Mouse (Mus musculus) left cerebral cortex, postnatal 36 days (tissue): ENCODE results near the gene Bcl2. TPM values are rescaled to one million over a fixed set of nuclear protein-coding genes. Genes with fewer than 3 reads are reported as not detected.

ENCODE experiments used
- DNase-seq, 2 experiments: peaks; one replicate each; pipeline ENCODE4 v3.0.0; 2021 to 2022; ENCODE audit warnings: low spot score in 2 of 2, mixed read lengths in 1 of 2
- intact Hi-C: fragments of 180-260 bp; cut with DNase I; formaldehyde crosslinking; loops from one replicate; pipeline ENCODE4 v1.15.1; 2025
- total RNA-seq, 2 experiments: library from RNA; stranded (reverse); gene quantifications; 2 replicates each; pipeline ENCODE4 v1.2.3; 2021

Gene Bcl2
- total RNA-seq, 2 experiments from 2014 or later, result 11.0 to 16.1 TPM

DNA sequence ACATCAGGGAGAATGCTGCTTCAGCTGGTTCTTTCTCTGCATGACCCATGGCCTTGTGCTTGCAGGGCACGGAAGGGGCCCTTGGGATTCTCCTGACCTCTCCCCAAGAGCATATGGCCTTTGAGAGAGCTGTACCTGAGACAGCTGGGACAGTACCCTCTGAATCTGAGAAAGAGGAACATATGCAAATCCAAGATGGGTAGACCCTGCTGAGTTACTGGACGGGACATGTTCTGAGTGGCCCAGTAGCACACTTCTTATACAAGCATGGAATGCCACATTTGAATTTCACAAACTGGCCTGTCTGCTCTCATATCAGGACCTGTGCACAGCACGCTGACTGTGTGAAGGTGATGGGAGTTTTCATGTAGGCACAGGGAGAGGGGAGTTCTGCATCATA lies 31.2 kb downstream of the Bcl2 start:
- DNase-seq, result no peak
- intact Hi-C loops, result no loop called here

DNA sequence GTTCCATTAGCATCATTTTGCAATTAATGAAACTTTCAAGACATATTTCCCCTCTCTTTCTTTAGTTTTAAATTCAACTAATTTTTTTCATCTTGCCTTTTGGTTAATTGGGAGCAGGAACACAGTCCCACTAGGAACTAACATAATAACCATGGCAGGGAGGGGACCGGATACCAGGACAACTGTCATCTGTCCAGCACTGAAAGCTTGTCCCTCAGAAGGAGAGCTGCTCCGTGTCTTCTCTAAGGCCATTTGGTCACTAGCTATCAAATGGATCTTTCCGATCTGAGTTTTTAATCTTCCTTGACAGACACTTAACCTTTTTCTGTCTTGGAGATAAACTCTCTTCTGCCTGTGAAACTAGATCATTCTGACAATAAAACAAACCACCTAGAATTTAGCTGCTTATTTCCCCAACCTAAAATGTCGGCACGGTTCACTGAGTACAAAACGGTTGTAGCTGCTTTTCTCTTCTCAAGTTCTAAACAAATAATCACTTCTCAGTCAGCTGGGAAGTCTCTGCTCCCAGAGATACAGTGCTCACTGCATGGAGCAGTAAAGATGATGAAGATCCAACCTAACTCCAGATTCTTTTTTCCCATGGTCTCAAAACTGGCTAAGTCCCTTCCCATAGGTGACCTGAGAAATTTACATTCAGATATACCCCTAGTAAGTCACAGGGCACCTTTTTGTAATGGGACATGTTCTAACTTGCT lies 34.1 kb downstream of the Bcl2 start:
- no peak for DNase-seq
- intact Hi-C loops, result no loop called here

DNA sequence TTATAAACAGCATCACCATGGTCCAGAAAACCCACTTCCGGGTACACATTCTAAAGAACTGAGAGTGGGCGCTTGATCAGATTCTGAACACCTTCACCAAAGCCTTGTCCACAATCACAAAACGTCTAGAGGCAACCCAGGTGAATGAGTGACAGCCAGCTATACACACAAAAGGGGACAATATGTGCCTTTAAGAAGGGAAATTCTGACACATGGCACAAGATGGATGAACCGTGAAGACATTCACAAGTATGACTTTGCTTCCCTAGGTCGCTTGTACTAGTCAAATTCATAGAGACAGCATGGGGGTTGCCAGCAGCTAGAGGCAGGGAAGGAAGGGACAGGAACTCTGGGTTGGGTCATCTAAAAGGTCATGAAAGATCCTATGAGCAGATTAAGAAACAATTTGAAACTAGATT lies 36.0 kb downstream of the Bcl2 start:
- intact Hi-C loops, result no loop called here
- no peak for DNase-seq

DNA sequence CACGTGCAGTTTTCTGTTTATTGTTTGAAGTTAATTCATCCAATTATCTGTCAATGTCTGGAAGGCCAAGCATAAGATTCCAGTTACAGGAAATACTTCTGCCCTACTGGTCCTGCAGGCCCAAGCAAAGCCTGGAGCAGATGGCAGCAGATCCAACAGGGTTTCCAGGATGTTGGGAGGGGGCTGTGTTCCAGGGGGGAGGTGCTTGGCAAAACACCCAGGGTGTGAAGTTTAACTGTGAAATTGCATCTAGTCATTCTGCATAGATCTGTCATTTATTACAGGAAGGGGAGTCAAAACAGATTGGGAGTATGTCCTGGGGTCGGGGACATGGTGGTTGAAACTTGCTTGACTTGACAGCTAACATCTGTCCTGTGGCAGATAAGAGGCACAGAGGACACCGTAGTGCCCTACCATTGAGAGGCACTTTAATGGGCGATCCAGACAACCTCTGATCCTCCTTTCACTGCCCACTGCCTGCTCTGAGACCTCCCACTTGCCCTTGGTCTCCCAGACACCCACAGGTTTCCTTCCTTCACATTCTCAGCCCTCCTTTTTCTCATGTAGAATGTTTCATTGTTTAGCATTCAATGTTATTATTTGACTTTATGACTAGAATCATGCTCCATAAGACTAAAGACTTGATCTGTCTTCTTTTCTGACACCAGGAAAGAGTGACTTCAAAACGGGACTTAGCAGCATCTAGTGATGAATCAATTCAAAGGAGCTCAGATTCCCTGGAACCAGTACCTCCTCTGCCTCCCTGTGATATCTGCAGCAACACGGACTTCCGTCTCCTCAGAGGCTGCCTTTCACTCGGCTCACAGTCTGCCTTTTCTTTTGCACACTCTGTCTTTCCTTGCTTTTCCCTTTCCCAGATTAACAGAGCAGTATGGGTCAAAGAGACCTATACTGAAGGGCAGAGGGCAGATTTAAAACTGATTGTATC lies 47.7 kb downstream of the Bcl2 start:
- intact Hi-C loops, result no loop called here
- no peak for DNase-seq

DNA sequence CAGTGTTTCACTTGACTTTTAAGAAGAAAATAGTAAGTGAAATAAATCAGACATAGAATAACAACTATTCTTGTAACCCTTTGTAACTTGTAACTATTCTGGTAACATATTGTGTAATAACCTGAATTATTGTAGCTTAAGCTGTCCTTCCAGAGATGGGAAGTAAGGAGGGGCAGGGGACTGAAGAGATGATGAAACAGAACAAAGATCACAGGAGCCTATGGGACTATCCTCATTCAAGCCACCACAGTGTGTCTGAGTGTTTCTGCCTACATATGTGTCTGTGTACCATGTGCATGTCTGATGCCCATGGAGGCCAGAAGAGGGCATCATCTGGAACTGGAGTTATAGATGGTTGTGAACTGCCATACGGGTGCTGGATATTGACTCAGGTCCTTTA lies 49.1 kb downstream of the Bcl2 start:
- DNase-seq, result no peak
- intact Hi-C loops, result no loop called here

DNA sequence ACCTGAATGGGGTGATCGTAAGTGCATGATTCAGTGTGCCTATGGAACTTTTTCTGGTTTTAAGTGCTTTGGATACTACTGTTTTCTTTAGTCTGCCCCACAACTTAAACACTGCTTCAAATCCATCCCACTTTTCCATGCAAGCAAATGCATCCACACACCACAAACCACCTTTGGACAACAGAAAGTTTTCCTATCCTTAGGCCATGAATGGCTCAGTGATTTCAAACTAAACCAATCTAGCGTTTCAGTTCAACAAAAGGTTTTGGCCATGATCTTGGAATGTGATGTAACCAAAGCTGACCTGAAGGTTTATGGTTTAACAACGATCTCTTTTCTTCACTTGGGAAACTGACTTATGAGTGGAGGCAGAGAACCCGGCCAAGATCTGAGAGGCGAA lies 51.6 kb downstream of the Bcl2 start:
- no peak for DNase-seq
- intact Hi-C loops, result no loop called here

DNA sequence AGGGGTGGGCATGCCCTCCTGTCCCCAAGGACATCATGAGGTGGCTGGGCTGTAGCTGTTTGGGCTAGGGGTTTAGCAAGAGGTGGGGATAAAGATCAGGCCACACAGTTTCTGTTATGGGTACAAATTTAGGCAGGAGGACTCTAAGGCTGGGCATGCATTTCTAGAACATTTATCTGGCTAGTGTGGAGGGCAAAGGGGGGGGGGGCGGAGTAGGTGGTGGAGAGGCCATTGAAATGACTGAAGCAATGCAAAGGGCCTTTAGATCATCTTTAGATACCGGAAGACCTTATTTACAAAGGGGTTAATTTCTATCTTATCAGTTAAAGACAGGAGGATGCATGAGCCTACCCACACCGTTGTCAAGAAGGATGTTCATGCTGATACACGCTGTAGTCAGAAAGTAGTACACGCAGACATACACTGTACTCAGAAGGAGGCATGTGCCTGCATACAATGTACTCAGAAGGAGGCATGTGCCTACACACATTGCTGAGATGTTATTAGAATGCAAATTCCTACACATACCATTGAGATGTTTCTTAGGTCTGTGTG lies 55.7 kb downstream of the Bcl2 start:
- intact Hi-C loops, result no loop called here
- no peak for DNase-seq

DNA sequence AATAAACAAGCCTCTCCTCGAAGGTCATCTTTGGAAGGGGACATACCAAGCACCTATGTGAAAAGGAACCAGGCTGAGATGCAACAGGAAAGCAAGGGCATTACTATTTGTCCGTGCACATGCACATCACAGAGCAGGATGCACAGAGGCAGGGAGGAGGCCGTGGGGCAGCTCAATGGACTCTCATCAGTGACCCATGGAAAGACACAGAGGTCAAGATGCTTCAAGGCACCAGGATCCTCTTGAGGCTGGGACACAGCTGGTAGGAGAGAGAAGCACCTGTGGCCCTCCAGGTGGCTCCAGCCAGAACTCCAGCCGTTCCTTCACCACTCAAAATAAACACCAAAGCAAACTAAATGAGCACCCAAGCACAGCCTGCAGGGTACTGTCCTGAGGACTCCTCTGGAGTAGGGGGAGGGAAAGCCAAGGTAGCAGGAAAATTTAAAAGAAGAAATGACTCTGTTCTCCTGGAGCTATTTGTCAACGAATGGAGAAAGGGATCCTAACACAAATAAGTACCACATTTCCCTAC lies 57.8 kb downstream of the Bcl2 start:
- no peak for DNase-seq
- intact Hi-C loops, result no loop called here

DNA sequence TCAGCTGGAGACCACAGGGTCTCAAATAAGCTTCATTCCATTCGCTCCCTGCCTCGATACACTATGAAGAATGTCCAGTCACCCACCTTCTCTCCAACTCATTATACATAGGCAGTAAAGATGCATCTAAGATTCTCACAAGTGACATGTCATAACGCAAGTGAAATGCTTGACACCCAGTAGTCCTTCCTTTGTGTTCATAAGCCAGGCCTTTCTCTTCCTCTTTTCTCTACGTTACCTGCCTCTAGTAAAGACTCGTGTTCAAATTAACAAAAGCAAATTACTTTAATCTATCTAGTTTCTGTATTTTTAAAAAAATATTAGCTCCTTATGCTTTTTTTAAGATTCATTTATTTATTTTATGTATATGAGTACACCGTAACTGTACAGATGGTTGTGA lies 59.8 kb downstream of the Bcl2 start:
- intact Hi-C loops, result no loop called here
- DNase-seq, result no peak

DNA sequence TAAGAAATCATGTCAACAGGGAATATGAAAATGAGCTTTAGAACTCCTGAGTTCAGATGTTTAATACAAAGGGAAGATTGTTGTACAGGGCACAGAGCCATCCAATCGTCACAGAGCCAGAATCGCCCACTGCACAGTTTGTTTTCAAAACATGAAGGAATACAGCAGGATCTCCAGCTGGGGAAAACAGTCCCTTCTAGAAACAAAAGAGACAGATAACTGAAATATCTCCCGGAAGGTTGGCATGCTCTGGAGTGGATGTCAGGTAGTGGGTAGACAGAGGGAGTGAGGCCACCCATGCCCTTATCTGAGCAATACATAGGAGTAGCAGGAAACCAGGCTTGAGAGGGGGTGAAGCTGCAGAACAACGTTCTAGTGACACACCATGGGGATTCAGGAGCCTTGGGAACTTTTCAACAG lies 60.6 kb downstream of the Bcl2 start:
- intact Hi-C loops, result no loop called here
- no peak for DNase-seq

DNA sequence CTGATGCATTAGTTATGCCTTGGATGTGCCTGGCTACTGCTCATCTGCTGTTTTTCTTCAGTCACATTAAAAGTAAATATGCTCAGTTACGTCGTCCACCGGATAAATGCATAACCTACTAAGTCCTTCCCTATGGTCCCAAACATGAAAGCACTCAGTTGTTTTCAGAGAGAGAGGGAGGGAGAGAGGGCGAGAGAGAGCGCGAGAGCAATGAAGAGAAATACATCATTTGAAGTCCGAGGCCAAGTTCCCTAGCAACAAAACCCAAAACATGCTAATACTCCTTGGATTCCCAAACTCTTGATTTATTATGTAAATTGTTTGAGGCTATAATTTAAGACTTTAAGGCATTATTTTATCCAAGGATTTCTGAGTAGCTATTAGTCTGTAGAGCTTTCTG lies 62.9 kb downstream of the Bcl2 start:
- DNase-seq, result no peak
- intact Hi-C loops, result no loop called here

DNA sequence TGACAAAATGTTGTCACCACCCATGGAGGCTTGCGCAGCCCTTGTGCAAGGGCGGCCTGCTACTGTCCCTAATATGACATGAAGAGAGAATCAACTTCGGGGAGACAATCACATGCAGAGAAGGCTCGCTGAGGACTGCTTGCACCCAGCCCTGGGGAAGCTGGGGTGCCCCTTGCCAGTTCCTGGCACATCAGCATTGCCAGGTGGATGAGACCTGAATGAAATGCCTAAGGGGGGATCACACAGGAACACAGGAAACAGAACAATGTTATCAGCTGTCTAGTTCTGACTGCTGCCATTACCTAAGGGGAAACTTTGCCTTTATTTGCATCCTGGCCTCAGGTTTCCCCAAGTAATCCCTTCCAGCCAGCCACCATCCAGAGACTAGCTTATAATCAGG lies 63.6 kb downstream of the Bcl2 start:
- DNase-seq, result no peak
- intact Hi-C loops, result no loop called here

DNA sequence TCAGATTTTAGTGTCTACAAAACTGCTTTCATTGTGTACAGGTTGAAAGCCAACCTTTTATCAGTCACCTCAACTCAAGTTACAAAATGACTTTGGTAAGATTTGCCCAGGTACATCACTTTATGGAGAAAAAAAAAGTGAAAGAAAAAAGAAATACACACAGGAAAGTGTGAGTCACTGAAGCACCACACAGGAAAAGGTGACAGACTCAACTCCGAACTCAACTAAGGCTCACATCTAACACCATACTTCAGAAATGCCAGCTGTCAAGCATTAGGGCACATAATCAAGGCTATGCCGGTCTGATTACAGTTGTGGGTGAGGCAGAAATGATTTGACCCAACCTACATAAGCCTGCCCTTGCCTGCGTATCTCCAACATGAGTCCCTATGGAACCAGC lies 66.7 kb downstream of the Bcl2 start:
- intact Hi-C loops, result no loop called here
- DNase-seq, result no peak

DNA sequence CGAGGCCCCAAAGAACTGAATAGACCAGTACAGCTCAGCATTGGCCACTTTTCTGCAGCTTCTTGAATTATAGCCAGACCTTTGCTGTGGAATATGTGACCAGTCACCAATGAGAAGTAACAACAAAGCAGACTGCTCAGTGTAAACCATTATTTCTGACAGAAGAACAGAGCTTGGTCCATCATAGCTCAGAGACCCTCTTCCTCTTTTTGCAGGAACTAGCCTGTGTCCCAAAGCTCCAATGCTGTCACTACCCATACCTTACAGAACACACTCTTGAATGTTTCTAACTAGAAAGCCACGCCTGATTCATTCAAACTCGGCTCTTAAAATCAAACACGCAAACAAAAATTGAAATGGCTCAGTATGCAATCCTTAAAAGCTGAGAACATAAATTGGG lies 69.5 kb downstream of the Bcl2 start:
- no peak for DNase-seq
- intact Hi-C loops, result no loop called here

DNA sequence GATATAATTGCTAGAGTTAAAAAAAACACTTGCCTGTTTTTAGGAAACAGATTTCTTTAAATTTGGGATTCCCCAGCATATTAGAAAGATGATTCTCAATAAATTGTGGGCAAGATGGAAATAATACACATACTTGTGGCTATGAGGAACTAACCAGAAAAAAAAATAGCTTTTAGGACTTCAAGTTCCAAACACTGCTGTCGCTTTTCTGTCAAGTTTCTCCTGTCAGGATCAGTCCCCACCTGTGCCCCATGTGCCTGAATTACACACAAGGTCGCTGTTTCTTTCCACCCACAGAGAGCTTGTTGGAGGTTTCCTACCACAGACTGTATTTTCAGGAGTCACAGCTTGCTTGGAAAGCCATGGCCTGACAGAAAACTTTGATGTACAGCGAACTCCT lies 70.5 kb downstream of the Bcl2 start:
- intact Hi-C loops, result no loop called here
- DNase-seq, result no peak

DNA sequence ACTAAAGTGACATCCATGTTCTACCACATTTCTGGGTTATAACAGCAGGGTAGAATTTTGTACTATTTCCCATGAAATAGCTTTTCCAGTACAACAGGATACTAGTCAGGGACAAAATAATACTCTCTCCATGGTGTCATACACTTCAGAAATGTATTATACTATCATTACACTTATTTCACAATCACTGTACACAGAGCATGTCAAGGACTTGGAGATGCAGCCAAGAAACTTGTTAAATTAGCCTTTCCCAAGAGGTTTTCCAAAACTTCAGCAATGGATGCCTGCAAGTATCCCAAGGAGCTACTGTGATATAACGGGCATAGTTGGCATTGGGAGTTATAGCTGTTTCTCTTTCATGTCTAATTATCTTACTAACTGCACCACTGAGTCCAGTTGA lies 73.5 kb downstream of the Bcl2 start:
- DNase-seq, result no peak
- intact Hi-C loops, result no loop called here

DNA sequence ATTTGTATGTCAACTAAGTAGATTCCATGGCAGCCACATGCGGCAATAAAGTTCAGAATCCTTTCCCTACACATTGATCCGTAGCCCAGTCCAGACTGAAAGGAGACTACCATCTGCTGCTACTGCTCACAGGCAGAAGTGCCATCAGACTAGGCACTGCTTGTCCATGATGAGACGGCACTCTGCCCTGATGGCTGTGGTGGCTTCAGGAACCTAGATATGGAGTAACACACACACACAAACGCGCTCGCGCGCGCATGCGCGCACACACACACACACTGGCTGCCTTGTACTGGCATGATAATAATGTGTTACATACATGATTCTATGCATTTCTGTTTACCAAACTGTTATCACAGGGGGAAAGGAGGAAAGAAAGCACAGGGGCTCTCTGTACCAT lies 76.4 kb downstream of the Bcl2 start:
- intact Hi-C loops, result no loop called here
- DNase-seq, result no peak

DNA sequence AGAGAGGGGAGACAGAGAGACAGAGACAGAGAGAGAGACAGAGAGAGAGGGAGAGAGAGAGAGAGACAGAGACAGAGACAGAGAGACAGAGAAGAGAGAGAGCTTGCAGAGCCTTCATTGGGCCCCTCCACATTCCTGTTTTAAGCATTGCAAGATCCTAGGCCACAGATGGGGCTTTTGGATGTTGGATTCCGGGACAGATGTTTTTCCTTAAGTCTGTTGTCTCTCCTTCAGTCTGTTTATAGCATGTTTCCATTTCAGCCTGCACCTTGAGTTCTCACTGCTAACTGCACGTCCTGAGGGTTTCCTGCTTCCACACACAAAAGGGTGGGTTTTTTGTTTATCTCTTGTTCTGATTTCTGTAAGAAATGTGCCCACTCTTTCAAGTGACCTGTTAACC lies 77.4 kb downstream of the Bcl2 start:
- intact Hi-C loops, result no loop called here
- no peak for DNase-seq

DNA sequence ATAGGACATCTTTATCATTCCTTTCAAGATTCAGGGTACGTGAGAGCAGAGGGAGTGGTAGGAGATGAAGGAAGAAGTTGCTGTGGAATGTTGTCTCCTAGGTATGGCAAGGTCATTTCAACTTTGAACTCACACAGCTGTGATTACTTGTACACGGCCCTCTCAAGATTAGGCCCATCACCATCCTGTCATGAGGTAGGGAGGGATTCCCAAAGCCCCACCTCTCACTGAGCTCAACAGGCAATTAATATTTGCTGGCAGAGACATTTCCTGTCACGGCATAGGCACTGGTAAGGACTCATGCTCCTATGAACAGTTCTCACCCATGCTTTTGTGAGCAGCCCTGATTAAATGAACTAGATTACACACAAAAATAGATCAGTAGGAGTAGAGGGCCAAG lies 80.9 kb downstream of the Bcl2 start:
- DNase-seq, result no peak
- intact Hi-C loops, result no loop called here

DNA sequence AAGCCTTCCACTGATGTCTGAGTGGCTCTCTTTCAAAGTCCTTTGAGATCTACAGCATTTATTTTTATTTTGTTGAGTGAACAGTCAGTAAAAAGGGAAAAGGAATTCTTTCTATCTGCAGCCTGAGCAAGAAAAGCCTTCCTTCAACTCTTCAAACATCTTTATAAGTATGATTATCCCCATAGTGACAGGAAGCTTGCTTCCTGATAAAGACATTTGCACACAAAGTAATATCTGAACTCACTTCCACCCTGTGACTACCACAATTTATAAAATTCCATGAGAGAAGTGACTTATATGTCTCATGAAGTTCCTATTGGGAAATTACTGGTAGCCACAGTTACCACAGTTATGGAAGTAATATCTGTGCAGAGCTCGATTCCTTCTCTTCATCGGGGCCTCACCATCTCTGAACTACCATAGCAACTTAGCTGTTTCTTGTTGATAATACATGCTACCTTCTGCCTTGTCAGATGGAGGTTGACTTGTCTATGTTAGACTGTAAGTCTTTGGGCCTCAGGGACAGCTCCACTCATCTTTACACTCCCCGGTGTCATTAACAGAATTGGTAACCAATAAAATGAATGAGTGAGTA lies 82.1 kb downstream of the Bcl2 start:
- intact Hi-C loops, result no loop called here
- no peak for DNase-seq
